Mouse (Mus musculus) midbrain, embryonic 16.5 days (tissue): ENCODE measurements at regions not wholly inside any gene's neighbourhood (a gene's known extent, or its start where the extent isn't known, plus 50 kb on each side); places are given as distances from the start of the nearest gene placed in this dataset.
"Not testable (repeated sequence)": the region's sequence is repeated elsewhere in the genome, so short reads cannot be mapped to it uniquely, and the experiment has no call there.

ENCODE experiments used
- ATAC-seq: fragments of 200-750 bp; cut with Nextera tagmentation; 2 replicates; pipeline ENCODE4 v1.8.0; 2017; ENCODE audit warnings: moderate TSS enrichment
- H3K27ac ChIP-seq: fragments of 300-500 bp; sonication (generic); 2 replicates; pipeline ENCODE4 v1.5.1; 2014; ENCODE audit warnings: mild to moderate bottlenecking, low read length, mixed read lengths
- H3K27me3 ChIP-seq: fragments of 300-500 bp; sonication (generic); 2 replicates; pipeline ENCODE4 v1.6.1; 2014; ENCODE audit warnings: low read depth, low read length, mixed read lengths; ENCODE audit not compliant: control insufficient read depth, insufficient read depth
- H3K36me3 ChIP-seq: fragments of 300-500 bp; sonication (generic); 2 replicates; pipeline ENCODE4 v1.6.1; 2014; ENCODE audit warnings: mild to moderate bottlenecking, low read length, moderate library complexity, mixed read lengths; ENCODE audit not compliant: control insufficient read depth, insufficient read depth
- H3K4me1 ChIP-seq: fragments of 300-500 bp; sonication (generic); 2 replicates; pipeline ENCODE4 v1.6.1; 2014; ENCODE audit warnings: mild to moderate bottlenecking, low read length, mixed read lengths; ENCODE audit not compliant: control insufficient read depth, insufficient read depth
- H3K4me2 ChIP-seq: fragments of 300-500 bp; sonication (generic); 2 replicates; pipeline ENCODE4 v1.6.1; 2014; ENCODE audit warnings: mild to moderate bottlenecking, low read length, mixed read lengths
- H3K4me3 ChIP-seq: fragments of 300-500 bp; sonication (generic); 2 replicates; pipeline ENCODE4 v1.5.1; 2014; ENCODE audit warnings: low read depth, mild to moderate bottlenecking, low read length, moderate library complexity, mixed read lengths
- H3K9ac ChIP-seq: fragments of 300-500 bp; sonication (generic); 2 replicates; pipeline ENCODE4 v1.6.1; 2014; ENCODE audit warnings: low read depth, low read length, mixed read lengths
- H3K9me3 ChIP-seq: fragments of 300-500 bp; sonication (generic); replicated peaks from 2 replicates; pipeline ENCODE4 v1.6.1; 2014; ENCODE audit warnings: mild to moderate bottlenecking, low read length, mixed read lengths; ENCODE audit not compliant: control insufficient read depth, poor library complexity, severe bottlenecking
- WGBS: fragments of 180-500 bp; shearing (Covaris S2); extraction: QIAGEN DNeasy Blood & Tissue Kit; methylation state at CpG from one replicate; pipeline ENCODE4 v1.1.7; 2014; 5-methylcytosine and 5-hydroxymethylcytosine counted together

DNA sequence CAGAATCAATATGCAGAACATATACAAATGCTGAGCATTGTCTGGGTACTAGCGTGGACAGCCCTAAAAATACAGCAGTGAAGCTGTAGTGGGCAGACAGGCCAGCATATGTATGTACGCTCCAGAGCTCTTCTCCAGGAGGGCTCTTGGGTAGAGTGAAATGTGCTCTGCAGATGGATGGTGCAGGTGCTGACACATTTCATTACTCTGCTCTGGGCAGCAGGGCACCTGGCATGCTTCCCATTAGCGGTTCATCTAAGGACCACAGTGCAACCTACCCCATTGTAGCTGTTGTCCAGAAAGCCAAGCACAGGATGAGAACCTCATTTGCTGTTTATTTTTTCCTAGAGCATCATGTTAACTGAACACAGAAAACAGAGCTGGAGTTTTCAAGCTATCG lies 466.9 kb upstream of the Brinp3 start:
- ATAC-seq: no peak
- Histone ChIP-seq H3K27ac (no peak overlapping the region), H3K4me2 (no peak overlapping the region), H3K9ac (no peak overlapping the region), H3K27me3 (no peaks in the 10 kb centered on the region), H3K4me1 (no peaks in the 10 kb centered on the region), H3K4me3 (no peak overlapping the region), H3K9me3 (no peaks in the 10 kb centered on the region), H3K36me3 (no peaks in the 10 kb centered on the region)
- WGBS: 87% methylated on average over 4 of the region's 4 CpGs

GRCm38 (mm10) chr1:146032396-146032795 lies 462.2 kb upstream of the Brinp3 start:
- not testable (repeated sequence) for H3K4me3 ChIP-seq, H3K27me3 ChIP-seq, H3K9me3 ChIP-seq, H3K36me3 ChIP-seq, ATAC-seq, H3K4me2 ChIP-seq, H3K27ac ChIP-seq, H3K9ac ChIP-seq, H3K4me1 ChIP-seq
- WGBS: 92% methylated on average over 4 of the region's 4 CpGs

- H3K27me3 ChIP-seq, H3K4me1 ChIP-seq, ATAC-seq, H3K36me3 ChIP-seq, H3K9ac ChIP-seq, H3K4me3 ChIP-seq, H3K4me2 ChIP-seq, H3K27ac ChIP-seq, H3K9me3 ChIP-seq: not testable (repeated sequence)
- 86% methylated on average over 3 of the region's 3 CpGs for WGBS
Observed at GRCm38 (mm10) chr1:146032926-146033325, 461.6 kb upstream of the Brinp3 start.

GRCm38 (mm10) chr1:146052504-146052903 lies 442.1 kb upstream of the Brinp3 start:
- ATAC-seq: no peak
- H3K9me3 ChIP-seq: no peaks in the 10 kb centered on the region
- H3K36me3 ChIP-seq: no peaks in the 10 kb centered on the region
- no peak overlapping the region for H3K4me3 ChIP-seq
- 92% methylated on average over 3 of the region's 3 CpGs for WGBS
- H3K4me2 ChIP-seq: no peak overlapping the region
- H3K9ac ChIP-seq: no peak overlapping the region
- no peak overlapping the region for H3K27ac ChIP-seq
- no peaks in the 10 kb centered on the region for H3K27me3 ChIP-seq
- H3K4me1 ChIP-seq: no peaks in the 10 kb centered on the region
